Mouse (Mus musculus) G1E-ER4 (cell line): Measurements from ENCODE around the gene Golph3. TPM values are rescaled to one million over a fixed set of nuclear protein-coding genes. Genes with fewer than 3 reads are reported as not detected.

Source experiments
- GATA1 ChIP-seq: IDR thresholded peaks from one replicate; pipeline ENCODE4 v1.8.0; 2012; ENCODE audit warnings: low read length, inconsistent platforms
- polyA plus RNA-seq: library from polyadenylated mRNA; stranded (reverse); fragments of >175 nt; gene quantifications from 2 replicates; pipeline ENCODE4 v1.2.3, GENCODE M21; 2012

Gene Golph3
- polyA plus RNA-seq, 1 experiment = 965 TPM

- TF ChIP-seq GATA1 = peak; percentile 90
Measured at GRCm38 (mm10) chr15:12337030-12337778, 16.0 kb downstream of the Golph3 start.

GRCm38 (mm10) chr15:12337779-12338137, 16.5 kb downstream of the Golph3 start:
- no peak for TF ChIP-seq GATA1

GRCm38 (mm10) chr15:12340536-12341400, 19.5 kb downstream of the Golph3 start:
- TF ChIP-seq GATA1 = peak; percentile 24

GRCm38 (mm10) chr15:12341401-12341758, 20.1 kb downstream of the Golph3 start:
- TF ChIP-seq GATA1 = no peak

GRCm38 (mm10) chr15:12346916-12347315, 25.7 kb downstream of the Golph3 start:
- no peak for TF ChIP-seq GATA1

- TF ChIP-seq GATA1 = no peak
Measured at GRCm38 (mm10) chr15:12348950-12349349, 27.7 kb downstream of the Golph3 start.

- TF ChIP-seq GATA1 = no peak
Measured at GRCm38 (mm10) chr15:12349840-12350239, 28.6 kb downstream of the Golph3 start.

- no peak for TF ChIP-seq GATA1
Measured at GRCm38 (mm10) chr15:12351470-12351869, 30.2 kb downstream of the Golph3 start.

GRCm38 (mm10) chr15:12354281-12354810, 33.1 kb downstream of the Golph3 start:
- no peak for TF ChIP-seq GATA1

GRCm38 (mm10) chr15:12355261-12355660, 34.0 kb downstream of the Golph3 start:
- no peak for TF ChIP-seq GATA1

- TF ChIP-seq GATA1 = no peak
Measured at GRCm38 (mm10) chr15:12355907-12356306, 34.7 kb downstream of the Golph3 start.

- TF ChIP-seq GATA1 = no peak
Measured at GRCm38 (mm10) chr15:12357459-12357858, 36.2 kb downstream of the Golph3 start.

GRCm38 (mm10) chr15:12358384-12358783, 37.1 kb downstream of the Golph3 start:
- no peak for TF ChIP-seq GATA1

- TF ChIP-seq GATA1 = no peak
Measured at GRCm38 (mm10) chr15:12360519-12361212, 39.4 kb downstream of the Golph3 start.

GRCm38 (mm10) chr15:12362001-12362700, 40.9 kb downstream of the Golph3 start:
- TF ChIP-seq GATA1 = no peak

GRCm38 (mm10) chr15:12362701-12363040, 41.4 kb downstream of the Golph3 start:
- TF ChIP-seq GATA1 = no peak
